Comparison of ENCODE assay signal across 10 mouse cellular contexts in genomic region chr7:30635752-30636151, GRCm38 (mm10). TPM values are rescaled to one million over a fixed set of nuclear protein-coding genes. Genes with fewer than 3 reads are reported as not detected.
DNase-seq lines count a peak whose midpoint lies in the region; ATAC-seq and TF ChIP-seq lines count a peak whose summit lies in the region.
"Had no signal": no experiment of that assay in that cellular context is flagged by ENCODE, and none has a peak within 500 bp of the region (broad histone marks: within the 10 kb centered on the region; RNA-seq: fewer than 3 reads in every experiment).

Etv2 (minus strand) TSS chr7:30635852.

- 0 out of 2 replicates have a peak within 1 kb of the TSS, but pooled peaks have one; percentile 17 for H3K4me2 ChIP-seq in lung, postnatal 0 days (replicated peaks; ENCODE audit: low read depth, low read length)
- H3K4me2 ChIP-seq in forebrain, embryonic 16.5 days (ENCODE audit: low read length): peak within 1 kb of the TSS; percentile 14; the same call in 1 of the 2 replicates
- peak within 1 kb of the TSS; percentile 60 for H3K4me2 ChIP-seq in liver, embryonic 12.5 days
- H3K4me2 ChIP-seq in stomach, embryonic 16.5 days (ENCODE audit: low read depth, low read length): peak within 1 kb of the TSS; percentile 40

- no peak for DNase-seq in lung, postnatal 0 days (ENCODE audit: low spot score)
- DNase-seq in lung, adult 2 months: no peak
- DNase-seq in embryo, embryonic 11 days: no peak
- DNase-seq: cerebellum, adult 8-10 months; layer of hippocampus, postnatal 36 days had no signal

- H3K9ac ChIP-seq in lung, postnatal 0 days (replicated peaks; ENCODE audit: low read depth): no peak within 1 kb of the TSS
- H3K9ac ChIP-seq in forebrain, embryonic 16.5 days (replicated peaks; ENCODE audit: low read depth, low read length): no peak within 1 kb of the TSS
- no peak within 1 kb of the TSS for H3K9ac ChIP-seq in liver, embryonic 12.5 days
- no peak within 1 kb of the TSS; the same call in 1 of the 2 replicates for H3K9ac ChIP-seq in stomach, embryonic 16.5 days (ENCODE audit: low read length)

- no peak within 1 kb of the TSS; the same call in 1 of the 2 replicates for H3K4me3 ChIP-seq in lung, postnatal 0 days (ENCODE audit: low read depth, low read length)
- no peak within 1 kb of the TSS for H3K4me3 ChIP-seq in lung, adult 2 months (replicated peaks; ENCODE audit: extremely low read depth, low read depth, low read length)
- H3K4me3 ChIP-seq in forebrain, embryonic 16.5 days (replicated peaks; ENCODE audit: low read length): 0 out of 2 replicates have a peak within 1 kb of the TSS, but pooled peaks have one; percentile 8
- H3K4me3 ChIP-seq in liver, embryonic 12.5 days: peak within 1 kb of the TSS; percentile 28; the same call in 1 of the 2 replicates
- H3K4me3 ChIP-seq in stomach, embryonic 16.5 days (replicated peaks; ENCODE audit: low read length): peak within 1 kb of the TSS; percentile 22
- H3K4me3 ChIP-seq: myocyte had no signal

- TF ChIP-seq EP300 in lung, postnatal 0 days (IDR thresholded peaks at IDR 0.05): no peak

- 7% methylated on average over 5 of the region's 5 CpGs for WGBS in lung, postnatal 0 days
- WGBS in lung, adult 2 months: 3% methylated on average over 5 of the region's 5 CpGs
- 3% methylated on average over 5 of the region's 5 CpGs for WGBS in forebrain, embryonic 16.5 days
- WGBS in liver, embryonic 12.5 days (ENCODE audit: insufficient replicate concordance): 4% methylated on average over 5 of the region's 5 CpGs
- 4% methylated on average over 5 of the region's 5 CpGs for WGBS in stomach, embryonic 16.5 days

- TF ChIP-seq POLR2A in lung, adult 2 months (IDR thresholded peaks at IDR 0.05; ENCODE audit: borderline replicate concordance, extremely low read depth, low read depth, low read length): no peak

- H3K36me3 ChIP-seq in lung, postnatal 0 days (ENCODE audit: insufficient read depth, low read length): no peaks in the 10 kb centered on the region; the same call in 1 of the 2 replicates
- peaks cover 6% of the 10 kb centered on the region for H3K36me3 ChIP-seq in forebrain, embryonic 16.5 days (ENCODE audit: control insufficient read depth, insufficient read depth)
- peaks cover 8% of the 10 kb centered on the region for H3K36me3 ChIP-seq in liver, embryonic 12.5 days
- no peaks in the 10 kb centered on the region for H3K36me3 ChIP-seq in stomach, embryonic 16.5 days (ENCODE audit: control insufficient read depth, insufficient read depth, low read length)

- no peak for TF ChIP-seq CTCF in lung, postnatal 0 days (IDR thresholded peaks at IDR 0.05)
- TF ChIP-seq CTCF in lung, adult 2 months (IDR thresholded peaks at IDR 0.05; ENCODE audit: insufficient read depth, low read length): no peak

- H3K27ac ChIP-seq in lung, postnatal 0 days (ENCODE audit: low read length): no peak within 1 kb of the TSS
- no peak within 1 kb of the TSS for H3K27ac ChIP-seq in forebrain, embryonic 16.5 days (ENCODE audit: low read length)
- H3K27ac ChIP-seq in liver, embryonic 12.5 days: no peak within 1 kb of the TSS
- H3K27ac ChIP-seq in stomach, embryonic 16.5 days (ENCODE audit: low read length): no peak within 1 kb of the TSS

- H3K4me1 ChIP-seq in lung, postnatal 0 days (ENCODE audit: insufficient read depth, low read depth, low read length): no peaks in the 10 kb centered on the region
- H3K4me1 ChIP-seq in lung, adult 2 months (ENCODE audit: control insufficient read depth, insufficient read depth, low read length): no peaks in the 10 kb centered on the region
- H3K4me1 ChIP-seq in forebrain, embryonic 16.5 days (replicated peaks; ENCODE audit: control insufficient read depth, insufficient read depth, low read length): no peaks in the 10 kb centered on the region
- H3K4me1 ChIP-seq in liver, embryonic 12.5 days: peaks cover 25% of the 10 kb centered on the region
- peaks cover 9% of the 10 kb centered on the region for H3K4me1 ChIP-seq in stomach, embryonic 16.5 days (ENCODE audit: control insufficient read depth, insufficient read depth, low read length)

- peaks cover 25% of the 10 kb centered on the region for H3K27me3 ChIP-seq in lung, postnatal 0 days (replicated peaks; ENCODE audit: insufficient read depth, low read length)
- H3K27me3 ChIP-seq in forebrain, embryonic 16.5 days (replicated peaks; ENCODE audit: control insufficient read depth, insufficient read depth, low read length): peaks cover 51% of the 10 kb centered on the region
- peaks cover 59% of the 10 kb centered on the region for H3K27me3 ChIP-seq in liver, embryonic 12.5 days (replicated peaks)
- H3K27me3 ChIP-seq in stomach, embryonic 16.5 days (ENCODE audit: control insufficient read depth, insufficient read depth, low read length): peaks cover 41% of the 10 kb centered on the region

- no peak for ATAC-seq in lung, postnatal 0 days
- no peak for ATAC-seq in forebrain, embryonic 16.5 days
- no peak for ATAC-seq in liver, embryonic 12.5 days
- no peak for ATAC-seq in stomach, embryonic 16.5 days (ENCODE audit: insufficient read depth, low FRiP score)
- ATAC-seq in granulocyte monocyte progenitor cell, adult 5-6 weeks (replicated peaks; ENCODE audit: poor library complexity, severe bottlenecking): no peak

- no peaks in the 10 kb centered on the region for H3K9me3 ChIP-seq in lung, postnatal 0 days (ENCODE audit: low read length)
- no peaks in the 10 kb centered on the region for H3K9me3 ChIP-seq in forebrain, embryonic 16.5 days (ENCODE audit: control insufficient read depth, low read length)
- no peaks in the 10 kb centered on the region for H3K9me3 ChIP-seq in liver, embryonic 12.5 days (replicated peaks)
- no peaks in the 10 kb centered on the region for H3K9me3 ChIP-seq in stomach, embryonic 16.5 days (replicated peaks; ENCODE audit: control insufficient read depth, low read length)

RNA-seq across cellular contexts. Expression of gene Etv2, which starts in this region (rescaled TPM):
- polyA plus RNA-seq in lung, postnatal 0 days (2015; fragmentation: Nextera tagmentation; extraction: Ambion mirVana): not detected in 2 replicates
- polyA plus RNA-seq in lung, adult 2 months (2012; rRNA removed): not detected in 2 replicates
- not detected in 2 replicates for polyA plus RNA-seq in forebrain, embryonic 16.5 days (2015; fragmentation: Nextera tagmentation; extraction: Ambion mirVana)
- 0.12 and 0.19 TPM in 2 replicates for polyA plus RNA-seq in liver, embryonic 12.5 days (2016; fragmentation: Nextera tagmentation; extraction: Ambion mirVana)
- polyA plus RNA-seq in stomach, embryonic 16.5 days (2015; fragmentation: Nextera tagmentation; extraction: Ambion mirVana): 0.13 TPM in 1 of 2 replicates, not detected in the other
- not detected in 2 replicates for total RNA-seq in granulocyte monocyte progenitor cell, adult 5-6 weeks (2014; fragmentation: Nextera tagmentation)
- total RNA-seq in granulocyte monocyte progenitor cell, adult 5-6 weeks (2017): not detected in 2 replicates
- total RNA-seq: layer of hippocampus, postnatal 36 days had no signal
- polyA plus RNA-seq: myocyte had no signal

Comparison
In these comparisons a context has a peak if more than half of its experiments do, and no peak if none do; other contexts are left out.
1. H3K4me3 ChIP-seq: peak in forebrain, embryonic 16.5 days (single experiment), liver, embryonic 12.5 days (single experiment) and stomach, embryonic 16.5 days (single experiment); none in lung, postnatal 0 days (single experiment) and lung, adult 2 months (single experiment).
2. Peak in every context shown above with its lines, with median percentiles within 50 percentile points of each other: H3K4me2 ChIP-seq.